Mouse (Mus musculus) CH12.LX (cell line): Measurements from ENCODE around the gene Wnt9a. TPM values are rescaled to one million over a fixed set of nuclear protein-coding genes. Genes with fewer than 3 reads are reported as not detected.

Experiments
- DNase-seq: peaks from one replicate; pipeline ENCODE4 v3.0.0-alpha.2; 2013; ENCODE audit errors: extremely low read depth
- H3K27ac ChIP-seq: 2 replicates; pipeline ENCODE4 v1.5.1; 2012; ENCODE audit warnings: low read depth, mild to moderate bottlenecking, control low read depth, moderate library complexity; ENCODE audit not compliant: insufficient read depth
- H3K27me3 ChIP-seq: replicated peaks from 2 replicates; pipeline ENCODE3; 2012; ENCODE audit warnings: inconsistent platforms
- H3K36me3 ChIP-seq, 2 experiments: replicated peaks in 1 of 2; 2 replicates each; pipeline versions ENCODE3 to v1.6.1; 2012; ENCODE audit warnings: inconsistent platforms in 1 of 2, low read length in 1 of 2, mild to moderate bottlenecking in 1 of 2, mixed read lengths in 1 of 2, moderate library complexity in 1 of 2; ENCODE audit not compliant: control insufficient read depth in 1 of 2, insufficient read depth in 1 of 2
- H3K4me1 ChIP-seq, 2 experiments: 2 replicates each; pipeline ENCODE4 v1.6.1; 2012; ENCODE audit warnings: inconsistent platforms in 1 of 2, moderate library complexity in 1 of 2; ENCODE audit not compliant: insufficient read depth in 2 of 2, control insufficient read depth in 1 of 2
- H3K4me2 ChIP-seq: 2 replicates; pipeline ENCODE4 v1.6.1; 2012; ENCODE audit warnings: low read depth, mild to moderate bottlenecking, control low read depth; ENCODE audit not compliant: poor library complexity, insufficient read depth, severe bottlenecking
- H3K4me3 ChIP-seq, 3 experiments: fragments of 150-350 bp in 1 of 3; sonication (generic) in 1 of 3; replicated peaks in 1 of 3; 2 replicates each; pipeline versions ENCODE3 to v1.5.1; 2011 to 2012; ENCODE audit warnings: low read depth in 2 of 3, low read length in 2 of 3, mild to moderate bottlenecking in 2 of 3, moderate library complexity in 2 of 3, control low read depth in 1 of 3, improper control_type of control experiment in 1 of 3, inconsistent platforms in 1 of 3, mixed read lengths in 1 of 3; ENCODE audit not compliant: poor library complexity in 1 of 3
- H3K79me2 ChIP-seq: replicated peaks from 2 replicates; pipeline ENCODE4 v1.6.1; 2012; ENCODE audit warnings: mild to moderate bottlenecking, moderate library complexity; ENCODE audit not compliant: control insufficient read depth, poor library complexity, insufficient read depth, severe bottlenecking; ENCODE audit errors: extremely low read depth
- H3K9ac ChIP-seq: 2 replicates; pipeline ENCODE4 v1.6.1; 2012; ENCODE audit warnings: low read depth, mild to moderate bottlenecking, control low read depth, moderate library complexity; ENCODE audit not compliant: insufficient read depth
- H3K9me3 ChIP-seq: replicated peaks from 2 replicates; pipeline ENCODE3; 2012; ENCODE audit warnings: low read length, inconsistent platforms, mixed read lengths
- BHLHE40 ChIP-seq: IDR thresholded peaks from 2 replicates; pipeline ENCODE4 v1.6.1; 2011; ENCODE audit warnings: mild to moderate bottlenecking, low read depth, low read length, improper control_type of control experiment
- CHD1 ChIP-seq: IDR thresholded peaks from 2 replicates; pipeline ENCODE4 v1.6.1; 2012; ENCODE audit warnings: low read depth, low read length, improper control_type of control experiment, inconsistent platforms
- CTCF ChIP-seq, 2 experiments: IDR thresholded peaks in 1 of 2; conservative IDR thresholded peaks in 1 of 2; 2 replicates each; pipeline ENCODE4 v1.5.1; 2011 to 2012; ENCODE audit warnings: low read depth in 2 of 2, low read length in 2 of 2, improper control_type of control experiment in 1 of 2, inconsistent platforms in 1 of 2, mild to moderate bottlenecking in 1 of 2, moderate library complexity in 1 of 2
- E2F4 ChIP-seq: IDR thresholded peaks from 2 replicates; pipeline ENCODE4 v1.6.1; 2011; ENCODE audit warnings: low read depth, low read length, improper control_type of control experiment; ENCODE audit not compliant: insufficient replicate concordance
- ELF1 ChIP-seq: IDR thresholded peaks from 2 replicates; pipeline ENCODE4 v1.6.1; 2014; ENCODE audit warnings: low read depth, mild to moderate bottlenecking, inconsistent platforms, low read length, improper control_type of control experiment
- EP300 ChIP-seq: IDR thresholded peaks from 2 replicates; pipeline ENCODE4 v1.6.1; 2011; ENCODE audit warnings: low read length, improper control_type of control experiment
- GABPA ChIP-seq: IDR thresholded peaks from 2 replicates; pipeline ENCODE4 v1.6.1; 2012; ENCODE audit warnings: low read depth, low read length, improper control_type of control experiment, inconsistent platforms; ENCODE audit not compliant: insufficient replicate concordance
- JUN ChIP-seq: IDR thresholded peaks from 2 replicates; pipeline ENCODE4 v1.6.1; 2011; ENCODE audit warnings: low read depth, mild to moderate bottlenecking, low read length, improper control_type of control experiment, moderate library complexity; ENCODE audit not compliant: insufficient read depth
- JUND ChIP-seq: conservative IDR thresholded peaks from 2 replicates; pipeline ENCODE4 v1.6.1; 2011; ENCODE audit warnings: low read depth, low read length, improper control_type of control experiment
- KAT2A ChIP-seq: IDR thresholded peaks from 2 replicates; pipeline ENCODE4 v1.6.1; 2012; ENCODE audit warnings: low read length, improper control_type of control experiment, inconsistent platforms; ENCODE audit not compliant: insufficient replicate concordance
- MAX ChIP-seq: IDR thresholded peaks from 2 replicates; pipeline ENCODE4 v1.6.1; 2011; ENCODE audit warnings: low read length, improper control_type of control experiment
- MAZ ChIP-seq: IDR thresholded peaks from 2 replicates; pipeline ENCODE4 v1.6.1; 2012; ENCODE audit warnings: low read depth, mild to moderate bottlenecking, inconsistent platforms, low read length, improper control_type of control experiment, moderate library complexity
- MEF2A ChIP-seq: IDR thresholded peaks from 2 replicates; pipeline ENCODE4 v1.6.1; 2014; ENCODE audit warnings: low read depth, mild to moderate bottlenecking, inconsistent platforms, low read length, improper control_type of control experiment, borderline replicate concordance
- MXI1 ChIP-seq: IDR thresholded peaks from 2 replicates; pipeline ENCODE4 v1.6.1; 2011; ENCODE audit warnings: mild to moderate bottlenecking, low read depth, low read length, improper control_type of control experiment
- MYC ChIP-seq: IDR thresholded peaks from 2 replicates; pipeline ENCODE4 v1.6.1; 2011; ENCODE audit warnings: low read depth, mild to moderate bottlenecking, improper control_type of control experiment, low read length
- NRF1 ChIP-seq: IDR thresholded peaks from 2 replicates; pipeline ENCODE4 v1.6.1; 2014; ENCODE audit warnings: low read depth, mild to moderate bottlenecking, inconsistent platforms, low read length, improper control_type of control experiment, moderate library complexity
- PAX5 ChIP-seq: IDR thresholded peaks from 2 replicates; pipeline ENCODE4 v1.6.1; 2012; ENCODE audit warnings: low read length, inconsistent platforms, mixed read lengths
- RCOR1 ChIP-seq: conservative IDR thresholded peaks from 2 replicates; pipeline ENCODE4 v1.6.1; 2012; ENCODE audit warnings: low read depth, mild to moderate bottlenecking, inconsistent platforms, low read length, improper control_type of control experiment
- SIN3A ChIP-seq: IDR thresholded peaks from 2 replicates; pipeline ENCODE4 v1.6.1; 2012; ENCODE audit warnings: low read length, improper control_type of control experiment, inconsistent platforms
- SMC3 ChIP-seq: IDR thresholded peaks from 2 replicates; pipeline ENCODE4 v1.6.1; 2011; ENCODE audit warnings: low read depth, low read length, improper control_type of control experiment
- TBP ChIP-seq: conservative IDR thresholded peaks from 2 replicates; pipeline ENCODE4 v1.6.1; 2011; ENCODE audit warnings: low read depth, low read length, improper control_type of control experiment
- ZNF384 ChIP-seq: IDR thresholded peaks from 2 replicates; pipeline ENCODE4 v1.6.1; 2012; ENCODE audit warnings: low read depth, low read length, improper control_type of control experiment, inconsistent platforms
- dilution Hi-C: fragments of 300-500 bp; cut with MboI; formaldehyde crosslinking; loops from 2 replicates; pipeline ENCODE4 v1.14.3; 2020; ENCODE audit warnings: low sequenced_read_pairs; ENCODE audit not compliant: extremely low pct_unique_long_range_greater_than_20kb, extremely low pct_ligation_motif_present
- in situ Hi-C: fragments of 300-500 bp; cut with MboI; formaldehyde crosslinking; loops from 3 replicates; pipeline ENCODE4 v1.14.3; 2019; ENCODE audit warnings: low sequenced_read_pairs, low pct_ligation_motif_present, low pct_unique_long_range_greater_than_20kb, mixed read lengths
- polyA plus RNA-seq: library from polyadenylated mRNA; unstranded; fragments of >175 nt; gene quantifications from 2 replicates; pipeline ENCODE4 v1.2.1, GENCODE M21; 2012; ENCODE audit warnings: low read depth; ENCODE audit not compliant: insufficient read length
- total RNA-seq, 2 experiments: library from RNA; depleted of rRNA; stranded (reverse); fragments of 300-350 nt in 1 of 2; fragments of >200 nt in 1 of 2; gene quantifications; 2 replicates each; pipeline ENCODE4 v1.2.3; 2012 to 2014

Wnt9a gene
- total and polyA plus RNA-seq, 3 experiments, result not detected

DNA sequence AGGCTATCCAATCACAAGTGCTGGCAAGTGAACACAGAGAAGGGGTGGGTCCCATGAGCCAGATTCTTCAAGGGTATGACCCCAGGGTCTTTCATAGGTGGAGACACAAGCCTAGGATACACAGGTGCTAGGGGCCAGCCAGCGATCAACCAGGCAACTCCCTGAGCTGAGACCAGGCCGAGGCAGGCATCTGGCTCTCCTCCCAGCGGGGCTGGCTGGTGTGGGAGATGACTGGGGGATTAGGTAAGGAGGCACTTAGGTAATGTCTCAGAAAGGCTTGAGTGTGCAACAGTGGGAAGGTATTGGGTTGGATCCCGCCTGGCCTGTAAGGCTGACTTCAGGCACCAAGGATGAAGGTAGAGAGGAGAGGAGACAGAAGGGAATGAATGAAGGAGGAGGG lies 28.4 kb downstream of the Wnt9a start:
- H3K4me2 ChIP-seq, result no peak overlapping the region
- H3K9ac ChIP-seq, result no peak overlapping the region
- TF ChIP-seq MYC, result no peak
- no peak for TF ChIP-seq GABPA
- no peak for TF ChIP-seq MAZ
- no peak for TF ChIP-seq ZNF384
- no peak for TF ChIP-seq MXI1
- no peak for TF ChIP-seq NRF1
- no peak for TF ChIP-seq KAT2A
- TF ChIP-seq JUN, result no peak
- TF ChIP-seq MEF2A, result no peak
- no peak for TF ChIP-seq JUND
- no peak for TF ChIP-seq EP300
- TF ChIP-seq RCOR1, result no peak
- no peak for TF ChIP-seq CHD1
- TF ChIP-seq ELF1, result no peak
- no peak for TF ChIP-seq MAX
- no peak for TF ChIP-seq SIN3A
- no peak for TF ChIP-seq E2F4
- no peak for TF ChIP-seq BHLHE40
- TF ChIP-seq PAX5, result no peak
- TF ChIP-seq TBP, result no peak
- no peak overlapping the region for H3K4me3 ChIP-seq
- H3K79me2 ChIP-seq, result no peaks in the 10 kb centered on the region
- no peaks in the 10 kb centered on the region for H3K4me1 ChIP-seq
- in situ Hi-C loops, result no loop called here
- dilution Hi-C loops, result no loop called here
- no peaks in the 10 kb centered on the region for H3K36me3 ChIP-seq
- H3K27ac ChIP-seq, result no peak overlapping the region
- DNase-seq, result no peak
- peaks cover 67% of the 10 kb centered on the region for H3K27me3 ChIP-seq
- no peaks in the 10 kb centered on the region for H3K9me3 ChIP-seq

DNA sequence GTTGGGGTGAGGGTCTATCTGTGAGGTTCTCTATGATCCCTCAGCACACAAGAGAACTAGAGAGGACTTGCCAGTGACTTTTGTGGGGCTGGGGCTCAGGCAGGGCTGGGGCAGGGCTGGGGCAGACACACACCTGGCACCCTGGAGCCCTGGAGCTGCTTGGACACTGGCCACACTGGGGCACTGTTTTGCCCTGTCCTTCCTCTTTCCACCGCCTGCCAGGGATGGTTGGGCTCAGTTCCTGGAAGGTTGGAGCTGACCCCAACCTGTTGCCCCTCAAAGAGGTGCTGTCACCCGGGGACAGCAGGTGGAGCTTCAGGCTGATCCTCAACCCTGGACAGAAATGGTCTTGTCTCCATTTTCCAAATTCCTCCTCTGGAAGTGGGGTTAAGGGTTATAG lies 29.2 kb downstream of the Wnt9a start:
- DNase-seq, result no peak
- Histone ChIP-seq H3K79me2 (no peaks in the 10 kb centered on the region), H3K9ac (no peak overlapping the region), H3K4me3 (no peak overlapping the region), H3K27ac (no peak overlapping the region), H3K27me3 (peaks cover 63% of the 10 kb centered on the region), H3K4me2 (no peak overlapping the region), H3K9me3 (no peaks in the 10 kb centered on the region), H3K36me3 (no peaks in the 10 kb centered on the region), H3K4me1 (no peaks in the 10 kb centered on the region)
- in situ Hi-C loops, result no loop called here
- dilution Hi-C loops, result no loop called here
- TF ChIP-seq KAT2A (no peak), CTCF (conservative IDR thresholded peaks at IDR 0.05 in 1 of 2, IDR thresholded peaks at IDR 0.05 in 1 of 2; ENCODE audit: low read depth in 2 of 2, low read length in 2 of 2) (peak in 1 of 2 experiments; percentile 12; a peak in 1 of 4 replicates), SMC3 (0 out of 2 replicates have a peak, but pooled peaks have one; percentile 2)
